Mouse (Mus musculus): ENCODE results near the gene Zfhx2. TPM values are rescaled to one million over a fixed set of nuclear protein-coding genes. Genes with fewer than 3 reads are reported as not detected.

Gene Zfhx2
- polyA plus RNA-seq, 1 experiment from 2014 or later: 7.6 TPM

- DNase-seq (ENCODE audit: low spot score): peak; percentile 60
- H3K27ac ChIP-seq (replicated peaks): no peak overlapping the region
- no peaks in the 10 kb centered on the region for H3K9me3 ChIP-seq (replicated peaks)
- peaks cover 20% of the 10 kb centered on the region for H3K27me3 ChIP-seq (ENCODE audit: low read depth, poor library complexity, severe bottlenecking)
- H3K4me3 ChIP-seq: no peak overlapping the region
- peaks cover 27% of the 10 kb centered on the region for H3K36me3 ChIP-seq
- H3K4me1 ChIP-seq: peaks cover 33% of the 10 kb centered on the region
- 50% methylated on average over 4 of the region's 4 CpGs for WGBS
Observed at GRCm38 (mm10) chr14:55101592-55101991, 9.5 kb upstream of the Zfhx2 start.

DNA sequence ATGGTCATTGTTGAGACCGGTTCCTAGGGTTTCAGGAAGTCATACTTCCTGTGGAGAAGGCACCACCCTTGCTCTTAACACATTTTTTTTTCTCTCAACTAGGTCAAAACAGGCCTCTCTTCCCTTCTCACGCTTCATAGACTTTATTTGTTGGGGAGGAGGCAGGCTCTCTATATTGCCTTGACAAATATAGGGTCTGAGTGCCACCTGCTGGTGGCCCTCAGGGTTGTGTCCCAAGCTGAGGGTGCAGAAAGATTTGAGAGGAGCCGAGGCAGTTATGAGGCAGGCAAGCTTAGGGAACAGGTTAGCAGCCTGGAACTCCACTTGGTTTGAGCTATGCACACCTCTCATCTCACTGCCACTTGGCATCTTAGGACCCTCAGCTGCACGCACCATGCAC, 5.9 kb upstream of the Zfhx2 start:
- Histone ChIP-seq H3K36me3 (peaks cover 27% of the 10 kb centered on the region), H3K4me1 (peaks cover 42% of the 10 kb centered on the region), H3K9me3 (replicated peaks) (no peaks in the 10 kb centered on the region), H3K27ac (replicated peaks) (0 out of 2 replicates have a peak overlapping the region, but pooled peaks have one; percentile 39), H3K4me3 (no peak overlapping the region), H3K27me3 (ENCODE audit: low read depth, poor library complexity, severe bottlenecking) (no peaks in the 10 kb centered on the region; the same call in 1 of the 2 replicates)
- DNase-seq (ENCODE audit: low spot score): no peak
- 67% methylated on average over 4 of the region's 4 CpGs for WGBS

- 62% methylated on average over 10 of the region's 10 CpGs for WGBS
- Histone ChIP-seq H3K4me3 (0 out of 2 replicates have a peak overlapping the region, but pooled peaks have one; percentile 26), H3K27ac (replicated peaks) (peak overlapping the region; percentile 39; the same call in 1 of the 2 replicates), H3K9me3 (replicated peaks) (no peaks in the 10 kb centered on the region), H3K27me3 (ENCODE audit: low read depth, poor library complexity, severe bottlenecking) (no peaks in the 10 kb centered on the region; the same call in 1 of the 2 replicates), H3K4me1 (peaks cover 42% of the 10 kb centered on the region), H3K36me3 (peaks cover 27% of the 10 kb centered on the region)
- DNase-seq (ENCODE audit: low spot score): no peak
Observed at GRCm38 (mm10) chr14:55097646-55098045, 5.5 kb upstream of the Zfhx2 start.

DNA sequence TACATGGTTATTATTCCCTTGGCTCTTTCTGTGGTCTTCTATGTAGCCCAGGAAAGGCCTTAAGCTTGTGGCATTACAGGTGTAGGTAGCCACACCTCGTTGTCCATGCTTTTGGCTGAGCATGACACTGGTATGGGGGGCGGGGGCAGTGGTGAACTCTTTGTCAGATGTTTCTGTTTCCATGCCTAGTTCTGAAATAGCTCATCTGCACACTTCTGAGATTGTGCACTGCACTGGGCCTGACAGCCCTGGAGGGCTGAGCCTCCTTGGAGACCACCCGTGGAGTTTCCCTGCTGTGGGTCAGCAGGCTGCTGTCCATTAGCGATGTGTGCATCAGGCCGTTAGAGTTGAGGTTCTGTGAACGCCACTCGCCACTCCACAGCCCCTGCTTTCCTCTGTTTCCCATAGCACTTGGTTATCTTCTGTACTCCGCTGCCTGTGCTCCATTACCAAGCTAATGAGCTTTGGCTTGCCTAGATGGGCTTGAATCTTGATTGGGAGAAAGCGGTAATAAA, 4.5 kb upstream of the Zfhx2 start:
- DNase-seq (ENCODE audit: low spot score): no peak
- WGBS: 58% methylated on average over 9 of the region's 9 CpGs
- H3K27me3 ChIP-seq (ENCODE audit: low read depth, poor library complexity, severe bottlenecking): no peaks in the 10 kb centered on the region; the same call in 1 of the 2 replicates
- H3K4me1 ChIP-seq: peaks cover 47% of the 10 kb centered on the region
- peak overlapping the region; percentile 26; the same call in 1 of the 2 replicates for H3K4me3 ChIP-seq
- H3K27ac ChIP-seq (replicated peaks): peak overlapping the region; percentile 43; the same call in 1 of the 2 replicates
- no peaks in the 10 kb centered on the region for H3K9me3 ChIP-seq (replicated peaks)
- peaks cover 27% of the 10 kb centered on the region for H3K36me3 ChIP-seq

- peak overlapping the region; percentile 98 for H3K27ac ChIP-seq (replicated peaks)
- peak overlapping the region; percentile 70 for H3K4me3 ChIP-seq
- peaks cover 27% of the 10 kb centered on the region for H3K36me3 ChIP-seq
- no peak for DNase-seq (ENCODE audit: low spot score)
- no peaks in the 10 kb centered on the region for H3K9me3 ChIP-seq (replicated peaks)
- WGBS: 76% methylated on average over 12 of the region's 12 CpGs
- H3K27me3 ChIP-seq (ENCODE audit: low read depth, poor library complexity, severe bottlenecking): no peaks in the 10 kb centered on the region; the same call in 1 of the 2 replicates
- H3K4me1 ChIP-seq: peaks cover 57% of the 10 kb centered on the region
Observed at GRCm38 (mm10) chr14:55095671-55096070, 3.5 kb upstream of the Zfhx2 start.

GRCm38 (mm10) chr14:55095263-55095662, 3.1 kb upstream of the Zfhx2 start:
- no peaks in the 10 kb centered on the region for H3K9me3 ChIP-seq (replicated peaks)
- H3K27ac ChIP-seq (replicated peaks): peak overlapping the region; percentile 98
- H3K36me3 ChIP-seq: peaks cover 27% of the 10 kb centered on the region
- H3K27me3 ChIP-seq (ENCODE audit: low read depth, poor library complexity, severe bottlenecking): no peaks in the 10 kb centered on the region; the same call in 1 of the 2 replicates
- 60% methylated on average over 9 of the region's 9 CpGs for WGBS
- DNase-seq (ENCODE audit: low spot score): no peak
- H3K4me3 ChIP-seq: peak overlapping the region; percentile 70
- H3K4me1 ChIP-seq: peaks cover 61% of the 10 kb centered on the region

GRCm38 (mm10) chr14:55094704-55095231, 2.6 kb upstream of the Zfhx2 start, which contains the start of gene Thtpa:
Gene Thtpa, plus strand, starts transcription at chr14:55094784.
- Histone ChIP-seq H3K4me3 (peak within 1 kb of the TSS; percentile 70), H3K27ac (replicated peaks) (peak within 1 kb of the TSS; percentile 98), H3K9me3 (replicated peaks) (no peaks in the 10 kb centered on the region), H3K36me3 (peaks cover 27% of the 10 kb centered on the region), H3K27me3 (ENCODE audit: low read depth, poor library complexity, severe bottlenecking) (no peaks in the 10 kb centered on the region; the same call in 1 of the 2 replicates), H3K4me1 (peaks cover 66% of the 10 kb centered on the region)
- WGBS: 3% methylated on average over 30 of the region's 30 CpGs
- peak; percentile 88 for DNase-seq (ENCODE audit: low spot score)

- H3K4me3 ChIP-seq: peak overlapping the region; percentile 70; the same call in 1 of the 2 replicates
- no peaks in the 10 kb centered on the region for H3K9me3 ChIP-seq (replicated peaks)
- H3K36me3 ChIP-seq: peaks cover 19% of the 10 kb centered on the region
- no peaks in the 10 kb centered on the region; the same call in 1 of the 2 replicates for H3K27me3 ChIP-seq (ENCODE audit: low read depth, poor library complexity, severe bottlenecking)
- no peak for DNase-seq (ENCODE audit: low spot score)
- peaks cover 74% of the 10 kb centered on the region for H3K4me1 ChIP-seq
- H3K27ac ChIP-seq (replicated peaks): no peak overlapping the region
- WGBS: 42% methylated on average over 6 of the region's 6 CpGs
Observed at GRCm38 (mm10) chr14:55093927-55094326, 1.8 kb upstream of the Zfhx2 start.

- no peaks in the 10 kb centered on the region; the same call in 1 of the 2 replicates for H3K27me3 ChIP-seq (ENCODE audit: low read depth, poor library complexity, severe bottlenecking)
- peaks cover 71% of the 10 kb centered on the region for H3K4me1 ChIP-seq
- H3K27ac ChIP-seq (replicated peaks): peak overlapping the region; percentile 92
- DNase-seq (ENCODE audit: low spot score): peak; percentile 61
- 3% methylated on average over 34 of the region's 34 CpGs for WGBS
- H3K36me3 ChIP-seq: no peaks in the 10 kb centered on the region
- peak overlapping the region; percentile 72 for H3K4me3 ChIP-seq
- no peaks in the 10 kb centered on the region for H3K9me3 ChIP-seq (replicated peaks)
Observed at GRCm38 (mm10) chr14:55091209-55091865, 787 bp downstream of the Zfhx2 start.

DNA sequence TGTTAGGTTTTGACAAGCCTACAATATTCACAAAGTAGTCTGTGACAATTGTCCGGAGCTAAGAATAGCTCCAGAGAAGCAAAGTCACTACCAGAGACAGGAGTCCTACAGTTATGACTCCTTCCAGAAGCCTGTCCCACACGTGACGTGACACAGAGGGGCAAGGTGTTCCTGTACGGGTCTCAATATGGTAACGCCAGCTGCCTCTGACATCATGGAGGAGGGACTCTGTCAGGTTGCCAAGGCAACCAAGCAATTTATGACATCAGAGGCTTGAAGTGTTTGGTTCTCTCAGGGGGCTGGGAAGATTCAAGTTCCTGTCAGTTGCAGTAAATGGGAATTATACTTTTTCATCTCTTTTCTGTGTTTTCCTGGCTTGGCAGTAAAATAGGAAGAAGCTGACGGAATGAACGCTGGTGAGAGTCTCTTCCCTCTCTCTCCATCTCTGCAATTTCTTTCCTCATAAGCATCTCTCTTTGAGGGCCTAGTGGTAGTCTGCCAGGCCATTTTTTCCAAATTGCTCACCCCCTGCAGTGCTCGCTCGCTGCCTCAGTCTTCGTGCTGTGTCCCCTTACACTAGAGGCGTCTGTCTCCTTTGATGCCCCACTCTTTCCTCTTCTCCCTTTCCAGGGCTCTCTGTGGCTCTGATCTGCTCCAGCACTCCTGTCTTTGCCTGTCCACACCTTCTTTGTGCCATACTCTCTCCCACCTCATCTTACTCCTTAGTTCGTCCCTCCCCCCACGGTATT, 2.8 kb downstream of the Zfhx2 start:
- peak overlapping the region; percentile 8; the same call in 1 of the 2 replicates for H3K4me3 ChIP-seq
- no peaks in the 10 kb centered on the region for H3K9me3 ChIP-seq (replicated peaks)
- H3K4me1 ChIP-seq: peaks cover 66% of the 10 kb centered on the region
- WGBS: 67% methylated on average over 13 of the region's 13 CpGs
- DNase-seq (ENCODE audit: low spot score): no peak
- no peaks in the 10 kb centered on the region for H3K36me3 ChIP-seq
- H3K27ac ChIP-seq (replicated peaks): no peak overlapping the region; the same call in 1 of the 2 replicates
- no peaks in the 10 kb centered on the region; the same call in 1 of the 2 replicates for H3K27me3 ChIP-seq (ENCODE audit: low read depth, poor library complexity, severe bottlenecking)

DNA sequence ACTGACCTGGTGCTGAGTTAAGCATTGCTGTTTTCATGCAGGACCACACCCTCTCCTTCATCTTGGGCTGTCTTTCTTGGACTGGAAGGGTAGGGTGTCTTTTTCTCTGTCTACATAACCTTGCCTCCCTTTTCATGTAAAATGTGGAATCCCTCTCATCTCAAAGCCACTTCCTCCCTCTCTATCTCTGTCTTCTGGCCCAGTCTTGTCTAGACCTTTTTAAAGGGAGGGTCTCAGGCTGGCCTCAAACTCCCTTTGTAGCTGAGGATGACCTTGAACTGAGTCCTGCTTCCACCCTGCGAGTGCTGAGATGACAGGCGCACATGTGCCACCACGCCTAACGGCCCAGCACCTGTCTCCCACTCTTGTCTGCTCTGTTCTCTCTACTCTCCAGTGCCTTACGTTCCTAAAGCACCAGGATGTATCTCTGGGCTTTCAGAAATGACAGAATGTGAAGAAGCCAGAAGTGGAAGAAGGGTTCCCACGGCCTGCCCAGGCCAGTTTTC, 6.1 kb downstream of the Zfhx2 start:
- DNase-seq (ENCODE audit: low spot score): no peak
- Histone ChIP-seq H3K9me3 (replicated peaks) (no peaks in the 10 kb centered on the region), H3K36me3 (no peaks in the 10 kb centered on the region), H3K27ac (replicated peaks) (peak overlapping the region; percentile 69), H3K27me3 (ENCODE audit: low read depth, poor library complexity, severe bottlenecking) (no peaks in the 10 kb centered on the region), H3K4me3 (no peak overlapping the region), H3K4me1 (peaks cover 52% of the 10 kb centered on the region)
- 86% methylated on average over 6 of the region's 6 CpGs for WGBS

- DNase-seq (ENCODE audit: low spot score): no peak
- H3K9me3 ChIP-seq (replicated peaks): no peaks in the 10 kb centered on the region
- 62% methylated on average over 9 of the region's 9 CpGs for WGBS
- no peak overlapping the region for H3K4me3 ChIP-seq
- H3K4me1 ChIP-seq: peaks cover 47% of the 10 kb centered on the region
- H3K27me3 ChIP-seq (ENCODE audit: low read depth, poor library complexity, severe bottlenecking): no peaks in the 10 kb centered on the region
- H3K36me3 ChIP-seq: no peaks in the 10 kb centered on the region
- peak overlapping the region; percentile 69 for H3K27ac ChIP-seq (replicated peaks)
Observed at GRCm38 (mm10) chr14:55085324-55086008, 6.7 kb downstream of the Zfhx2 start.
